Mouse (Mus musculus) midbrain, embryonic 16.5 days (tissue): Measurements from ENCODE around the gene Zc3h12b. TPM values are rescaled to one million over a fixed set of nuclear protein-coding genes. Genes with fewer than 3 reads are reported as not detected.
"Not testable (repeated sequence)": the region's sequence is repeated elsewhere in the genome, so short reads cannot be mapped to it uniquely, and the experiment has no call there.

Experiments
- ATAC-seq: fragments of 200-750 bp; cut with Nextera tagmentation; 2 replicates; pipeline ENCODE4 v1.8.0; 2017; ENCODE audit warnings: moderate TSS enrichment
- H3K27ac ChIP-seq: fragments of 300-500 bp; sonication (generic); 2 replicates; pipeline ENCODE4 v1.5.1; 2014; ENCODE audit warnings: mild to moderate bottlenecking, low read length, mixed read lengths
- H3K27me3 ChIP-seq: fragments of 300-500 bp; sonication (generic); 2 replicates; pipeline ENCODE4 v1.6.1; 2014; ENCODE audit warnings: low read depth, low read length, mixed read lengths; ENCODE audit not compliant: control insufficient read depth, insufficient read depth
- H3K36me3 ChIP-seq: fragments of 300-500 bp; sonication (generic); 2 replicates; pipeline ENCODE4 v1.6.1; 2014; ENCODE audit warnings: mild to moderate bottlenecking, low read length, moderate library complexity, mixed read lengths; ENCODE audit not compliant: control insufficient read depth, insufficient read depth
- H3K4me1 ChIP-seq: fragments of 300-500 bp; sonication (generic); 2 replicates; pipeline ENCODE4 v1.6.1; 2014; ENCODE audit warnings: mild to moderate bottlenecking, low read length, mixed read lengths; ENCODE audit not compliant: control insufficient read depth, insufficient read depth
- H3K4me2 ChIP-seq: fragments of 300-500 bp; sonication (generic); 2 replicates; pipeline ENCODE4 v1.6.1; 2014; ENCODE audit warnings: mild to moderate bottlenecking, low read length, mixed read lengths
- H3K4me3 ChIP-seq: fragments of 300-500 bp; sonication (generic); 2 replicates; pipeline ENCODE4 v1.5.1; 2014; ENCODE audit warnings: low read depth, mild to moderate bottlenecking, low read length, moderate library complexity, mixed read lengths
- H3K9ac ChIP-seq: fragments of 300-500 bp; sonication (generic); 2 replicates; pipeline ENCODE4 v1.6.1; 2014; ENCODE audit warnings: low read depth, low read length, mixed read lengths
- H3K9me3 ChIP-seq: fragments of 300-500 bp; sonication (generic); replicated peaks from 2 replicates; pipeline ENCODE4 v1.6.1; 2014; ENCODE audit warnings: mild to moderate bottlenecking, low read length, mixed read lengths; ENCODE audit not compliant: control insufficient read depth, poor library complexity, severe bottlenecking
- WGBS: fragments of 180-500 bp; shearing (Covaris S2); extraction: QIAGEN DNeasy Blood & Tissue Kit; methylation state at CpG from one replicate; pipeline ENCODE4 v1.1.7; 2014; 5-methylcytosine and 5-hydroxymethylcytosine counted together
- polyA plus RNA-seq: library from polyadenylated mRNA; unstranded; fragments of >200 nt; fragmentation: Nextera tagmentation; extraction: Ambion mirVana; gene quantifications from 2 replicates; pipeline ENCODE4 v1.2.1, GENCODE M21; 2015

Zc3h12b gene
- polyA plus RNA-seq, 1 experiment from 2014 or later: 3.4 TPM

DNA sequence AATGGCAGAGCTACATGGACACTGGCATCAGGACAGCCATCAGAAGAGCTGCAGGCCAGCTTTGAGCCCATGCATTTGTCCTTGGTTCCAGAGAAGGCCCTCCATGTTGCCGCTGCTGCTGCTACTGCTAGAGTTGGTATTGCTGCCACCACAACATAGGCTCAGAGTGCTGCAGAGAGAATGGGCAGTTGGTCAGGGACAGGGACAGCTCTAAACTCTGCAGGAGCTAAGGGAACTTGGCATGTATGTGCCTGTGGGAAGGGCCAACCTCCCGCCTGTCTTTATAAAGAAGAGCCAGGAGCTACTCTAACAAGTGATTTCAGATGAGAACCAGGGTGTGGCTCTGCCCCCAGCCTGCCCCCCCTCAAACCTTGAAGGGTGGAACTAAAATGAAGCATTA lies 224.0 kb downstream of the Zc3h12b start:
- H3K4me3 ChIP-seq: no peak overlapping the region
- WGBS: 100% methylated on average over 2 of the region's 2 CpGs
- no peak overlapping the region for H3K4me2 ChIP-seq
- ATAC-seq: no peak
- no peaks in the 10 kb centered on the region for H3K4me1 ChIP-seq
- H3K36me3 ChIP-seq: no peaks in the 10 kb centered on the region; the same call in 1 of the 2 replicates
- H3K9me3 ChIP-seq: no peaks in the 10 kb centered on the region
- H3K27ac ChIP-seq: no peak overlapping the region
- no peak overlapping the region for H3K9ac ChIP-seq
- no peaks in the 10 kb centered on the region for H3K27me3 ChIP-seq

DNA sequence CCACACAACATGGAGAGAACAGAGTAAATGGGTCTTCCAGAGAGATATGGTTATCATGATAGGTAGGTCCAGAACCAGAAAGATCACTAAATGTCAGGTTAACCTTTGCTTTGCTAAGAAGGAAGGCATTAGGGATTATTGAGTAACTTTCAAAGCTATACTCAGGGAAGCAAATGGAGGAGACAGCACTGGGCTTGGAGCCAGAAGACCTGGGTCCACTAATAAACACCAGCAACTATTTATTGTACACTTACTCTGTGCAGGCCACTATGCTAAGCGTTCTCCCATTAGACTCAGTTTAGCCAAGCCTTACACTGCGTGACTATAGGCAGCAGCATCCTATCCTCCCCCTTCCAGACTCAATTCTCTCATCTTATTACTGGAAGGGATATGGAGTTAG lies 234.0 kb downstream of the Zc3h12b start:
- no peak for ATAC-seq
- H3K27ac ChIP-seq: no peak overlapping the region
- H3K4me3 ChIP-seq: no peak overlapping the region
- no peak overlapping the region for H3K4me2 ChIP-seq
- H3K9ac ChIP-seq: no peak overlapping the region
- no peaks in the 10 kb centered on the region for H3K27me3 ChIP-seq
- H3K9me3 ChIP-seq: no peaks in the 10 kb centered on the region
- no peaks in the 10 kb centered on the region for H3K4me1 ChIP-seq
- WGBS: 88% methylated on average over 2 of the region's 2 CpGs
- H3K36me3 ChIP-seq: no peaks in the 10 kb centered on the region; the same call in 1 of the 2 replicates

DNA sequence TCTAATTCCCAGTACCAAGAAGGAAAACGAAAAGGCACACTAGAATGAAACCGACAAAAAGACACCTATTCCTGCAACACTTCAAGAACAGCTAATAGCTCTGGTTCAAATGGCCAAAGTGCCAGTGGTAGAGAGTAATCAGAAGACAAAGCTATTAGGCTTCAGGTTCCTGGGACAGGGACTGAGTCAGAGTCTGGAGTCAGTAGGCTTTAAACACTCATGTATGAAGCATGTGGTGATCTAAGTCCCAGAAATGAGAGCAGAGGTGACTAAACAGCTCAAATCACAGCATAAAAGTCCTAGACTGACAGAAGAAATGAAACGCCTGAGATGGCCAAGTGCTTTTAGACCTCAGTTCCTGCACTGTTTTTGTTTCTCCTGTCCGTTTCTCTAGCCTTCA lies 236.7 kb downstream of the Zc3h12b start:
- no peaks in the 10 kb centered on the region for H3K9me3 ChIP-seq
- no peak overlapping the region for H3K27ac ChIP-seq
- no peak overlapping the region for H3K9ac ChIP-seq
- no peaks in the 10 kb centered on the region for H3K4me1 ChIP-seq
- H3K36me3 ChIP-seq: no peaks in the 10 kb centered on the region; the same call in 1 of the 2 replicates
- no peaks in the 10 kb centered on the region for H3K27me3 ChIP-seq
- no peak overlapping the region for H3K4me3 ChIP-seq
- ATAC-seq: no peak
- WGBS: 94% methylated on average over 4 of the region's 4 CpGs
- no peak overlapping the region for H3K4me2 ChIP-seq

DNA sequence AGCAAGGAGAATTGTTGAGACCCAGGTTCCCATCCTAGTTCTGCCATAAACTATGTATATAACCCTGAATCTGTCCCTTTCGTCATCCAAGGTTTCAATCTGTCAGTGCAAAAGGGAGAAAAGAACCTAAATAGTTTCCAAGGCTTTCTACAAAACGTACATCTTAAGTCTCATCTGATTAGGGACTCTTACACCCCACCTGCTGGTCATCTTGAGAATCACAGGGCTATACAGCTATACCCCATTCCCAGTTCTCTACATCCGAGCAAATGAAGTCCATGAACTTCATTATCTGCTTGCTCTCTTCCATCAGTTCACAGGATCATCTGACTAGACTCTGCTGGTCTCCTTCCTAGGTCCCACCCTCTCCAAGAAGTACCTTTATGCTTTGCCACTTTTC lies 239.3 kb downstream of the Zc3h12b start:
- H3K9ac ChIP-seq: no peak overlapping the region
- H3K4me1 ChIP-seq: peaks cover 5% of the 10 kb centered on the region
- no peaks in the 10 kb centered on the region for H3K27me3 ChIP-seq
- peak; percentile 42; the same call in 1 of the 2 replicates for ATAC-seq
- no peak overlapping the region for H3K4me3 ChIP-seq
- H3K4me2 ChIP-seq: no peak overlapping the region
- H3K9me3 ChIP-seq: no peaks in the 10 kb centered on the region
- H3K27ac ChIP-seq: no peak overlapping the region
- WGBS: 60% methylated on average over 3 of the region's 3 CpGs
- H3K36me3 ChIP-seq: no peaks in the 10 kb centered on the region; the same call in 1 of the 2 replicates

DNA sequence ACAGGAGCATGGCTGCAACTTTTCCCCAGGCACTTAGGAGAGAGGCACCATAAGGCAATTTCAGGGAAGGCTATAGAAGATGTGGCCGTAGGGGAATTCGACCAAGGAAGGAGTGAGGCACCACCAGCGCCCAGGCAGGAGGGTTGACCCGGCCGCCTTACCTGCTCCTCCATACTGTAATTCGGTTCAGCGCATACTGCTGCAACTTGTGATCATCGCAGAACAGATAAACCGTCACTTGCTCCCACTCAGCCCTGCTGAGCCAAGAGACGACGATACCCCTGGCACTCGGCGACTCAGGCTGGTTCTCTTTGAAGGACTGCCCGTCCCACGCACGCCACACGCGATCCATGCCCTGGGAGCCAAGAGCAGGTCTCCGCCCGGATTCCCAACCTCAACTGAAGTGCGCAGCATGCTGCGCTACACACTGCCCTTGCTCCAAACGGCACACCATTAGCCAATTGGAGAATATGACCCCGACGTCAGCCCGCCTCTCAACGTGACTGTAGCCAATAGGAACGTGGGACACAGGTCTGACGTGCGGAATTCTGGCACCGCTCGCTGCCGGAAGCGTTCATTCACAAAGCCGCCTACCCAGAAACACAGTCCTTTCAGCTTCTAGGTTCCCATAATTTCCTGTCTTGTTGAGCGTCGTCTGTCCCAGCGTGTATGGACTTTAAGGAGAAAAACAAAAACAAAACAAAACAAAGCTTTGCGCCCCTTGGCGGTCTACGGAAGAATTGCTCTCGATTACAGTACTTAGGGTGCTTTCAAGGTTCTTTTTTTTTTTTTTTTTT lies 245.2 kb downstream of the Zc3h12b start, which contains the start of gene Las1l:
TSS of gene Las1l (minus strand) at position 466 of the 797 bp plus-strand sequence.
- 27% methylated on average over 42 of the region's 42 CpGs for WGBS
- no peaks in the 10 kb centered on the region for H3K9me3 ChIP-seq
- no peaks in the 10 kb centered on the region for H3K36me3 ChIP-seq
- no peaks in the 10 kb centered on the region for H3K27me3 ChIP-seq
- peak within 1 kb of the TSS; percentile 61 for H3K9ac ChIP-seq
- H3K4me3 ChIP-seq: peak within 1 kb of the TSS; percentile 56
- peak; percentile 100 for ATAC-seq
- peaks cover 8% of the 10 kb centered on the region for H3K4me1 ChIP-seq
- H3K27ac ChIP-seq: peak within 1 kb of the TSS; percentile 58
- H3K4me2 ChIP-seq: peak within 1 kb of the TSS; percentile 65

DNA sequence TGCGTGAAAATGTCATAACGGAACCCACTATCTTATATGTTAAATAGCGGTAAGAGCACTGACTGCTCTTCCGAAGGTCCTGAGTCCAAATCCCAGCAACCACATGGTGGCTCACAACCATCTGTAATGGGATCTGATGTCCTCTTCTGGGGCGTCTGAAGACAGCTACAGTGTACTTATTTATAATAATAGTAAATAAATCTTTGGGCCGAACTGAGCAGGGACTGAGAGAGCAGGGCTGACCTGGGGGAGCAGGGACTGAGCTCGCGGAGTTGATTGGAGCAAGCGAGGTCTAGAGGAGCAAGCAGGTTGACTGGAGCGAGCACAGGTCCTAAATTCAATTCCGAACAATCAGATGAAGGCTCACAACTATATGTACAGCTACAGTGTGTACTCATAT lies 246.0 kb downstream of the Zc3h12b start:
- Histone ChIP-seq H3K27ac (peak overlapping the region; percentile 58), H3K4me2 (peak overlapping the region; percentile 52), H3K4me3 (peak overlapping the region; percentile 32)
- not testable (repeated sequence) for H3K4me1 ChIP-seq, H3K36me3 ChIP-seq, H3K9me3 ChIP-seq, H3K9ac ChIP-seq, H3K27me3 ChIP-seq
- ATAC-seq: peak; percentile 46
- WGBS: 39% methylated on average over 11 of the region's 11 CpGs

DNA sequence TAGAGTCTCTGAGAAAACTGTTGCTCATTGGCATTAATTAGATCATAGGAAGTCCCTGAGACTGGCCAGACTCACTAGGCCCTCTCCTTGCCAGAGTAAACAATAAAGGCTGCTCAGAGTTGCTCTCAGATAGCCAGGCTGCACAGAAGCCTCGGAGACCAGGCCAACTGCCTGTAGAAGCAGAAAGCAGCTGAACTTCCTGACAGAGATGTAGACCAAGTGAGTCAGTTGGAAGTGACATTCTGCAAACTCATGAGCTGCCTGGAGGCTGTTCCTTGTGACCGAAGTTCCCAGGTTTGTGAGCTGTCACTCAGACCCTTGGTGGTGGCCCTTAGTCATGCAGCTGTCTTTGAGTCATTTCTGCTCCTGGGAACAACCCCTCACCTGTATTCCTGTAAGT lies 251.9 kb downstream of the Zc3h12b start:
- no peaks in the 10 kb centered on the region for H3K27me3 ChIP-seq
- no peaks in the 10 kb centered on the region for H3K9me3 ChIP-seq
- 82% methylated on average over 2 of the region's 2 CpGs for whole genome bisulfite sequencing
- no peak overlapping the region for H3K27ac ChIP-seq
- no peak overlapping the region for H3K4me3 ChIP-seq
- H3K9ac ChIP-seq: no peak overlapping the region
- ATAC-seq: no peak
- H3K4me2 ChIP-seq: no peak overlapping the region
- no peaks in the 10 kb centered on the region for H3K4me1 ChIP-seq
- no peaks in the 10 kb centered on the region for H3K36me3 ChIP-seq

DNA sequence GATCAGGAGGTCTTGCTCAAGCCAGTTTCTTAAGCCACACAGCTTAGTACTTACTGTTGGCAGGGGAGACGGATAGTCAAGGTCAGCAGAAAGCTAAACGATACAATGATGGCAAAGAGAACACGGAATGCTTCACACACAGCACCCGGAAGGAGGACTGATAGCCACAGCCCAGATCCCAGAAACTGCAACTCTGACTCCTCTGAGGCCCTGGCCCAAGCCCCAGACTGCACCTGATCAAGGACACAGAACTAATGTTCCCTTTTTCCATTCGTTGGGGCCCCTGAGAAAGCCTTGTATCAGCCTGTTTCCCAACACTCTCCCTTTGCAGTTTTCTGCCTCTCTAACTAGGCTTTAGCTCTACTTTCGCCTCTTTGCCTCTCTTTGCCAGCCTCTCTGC lies 253.6 kb downstream of the Zc3h12b start:
- 73% methylated on average over 6 of the region's 6 CpGs for WGBS

DNA sequence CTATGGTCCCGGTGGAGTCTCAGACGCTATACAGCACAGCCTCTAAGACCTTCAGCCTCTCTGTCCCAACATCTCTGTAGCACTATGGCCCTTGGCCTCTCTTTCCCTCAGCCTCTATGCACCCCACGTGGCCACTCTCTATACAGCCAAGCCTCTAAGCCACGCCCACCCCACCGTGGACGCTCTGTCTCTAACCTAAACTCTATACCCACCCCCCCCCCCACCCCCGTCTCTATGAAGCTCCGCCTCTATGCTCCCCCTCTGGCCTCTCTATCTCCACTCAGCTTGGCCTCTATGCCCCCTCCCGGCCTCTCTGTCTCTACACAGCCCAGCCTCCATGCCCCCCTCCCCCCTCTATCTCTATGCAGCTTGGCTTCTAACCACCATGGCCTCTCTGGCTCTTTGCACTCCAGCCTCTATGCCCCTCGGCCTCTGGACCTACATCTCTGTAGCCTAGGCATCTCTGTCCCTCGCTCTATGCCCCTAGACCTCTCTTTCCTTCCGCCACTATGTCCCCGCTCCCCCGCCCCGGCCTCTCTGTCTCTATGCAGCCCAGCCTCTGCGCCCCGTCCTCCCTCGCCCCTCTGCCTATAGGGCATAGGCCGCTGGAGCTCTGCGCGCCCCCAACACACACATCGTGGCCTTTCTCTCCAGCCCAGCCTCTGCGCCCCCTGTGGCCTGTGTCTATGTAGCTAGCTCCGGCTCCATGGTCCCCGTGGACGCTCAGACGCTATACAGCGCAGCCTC lies 256.5 kb downstream of the Zc3h12b start:
- H3K4me2 ChIP-seq: peak overlapping the region; percentile 63
- H3K4me3 ChIP-seq: peak overlapping the region; percentile 43
- H3K9ac ChIP-seq: peak overlapping the region; percentile 58
- H3K9me3 ChIP-seq: no peaks in the 10 kb centered on the region
- WGBS: 29% methylated on average over 28 of the region's 28 CpGs
- H3K4me1 ChIP-seq: 0 out of 2 replicates have a peak, but pooled peaks cover 4% of the 10 kb centered on the region
- H3K27ac ChIP-seq: peak overlapping the region; percentile 86
- no peaks in the 10 kb centered on the region for H3K27me3 ChIP-seq
- H3K36me3 ChIP-seq: no peaks in the 10 kb centered on the region
- ATAC-seq: peak; percentile 88

More for the DNA sequence above, 253.6 kb downstream of the Zc3h12b start:
- Histone ChIP-seq H3K27me3 (no peaks in the 10 kb centered on the region), H3K36me3 (no peaks in the 10 kb centered on the region), H3K27ac (no peak overlapping the region), H3K9me3 (no peaks in the 10 kb centered on the region), H3K9ac (no peak overlapping the region), H3K4me3 (no peak overlapping the region), H3K4me2 (no peak overlapping the region), H3K4me1 (0 out of 2 replicates have a peak, but pooled peaks cover 4% of the 10 kb centered on the region)
- no peak for ATAC-seq
